Mouse (Mus musculus) forebrain, postnatal 0 days (tissue): ENCODE measurements around the gene Mtx1. TPM values are rescaled to one million over a fixed set of nuclear protein-coding genes. Genes with fewer than 3 reads are reported as not detected.
A peak's percentile ranks its signal among the peaks of the same experiment; 100 is the strongest.

ENCODE experiments used
- ATAC-seq: fragments of 200-750 bp; cut with Nextera tagmentation; 2 replicates; pipeline ENCODE4 v1.8.0; 2017; ENCODE audit warnings: mild to moderate bottlenecking, moderate library complexity
- DNase-seq: peaks from one replicate; pipeline ENCODE4 v3.0.0-alpha.2; 2015
- H3K27ac ChIP-seq: fragments of 300-500 bp; sonication (generic); 2 replicates; pipeline ENCODE4 v1.5.1; 2014; ENCODE audit warnings: low read depth, mild to moderate bottlenecking, antibody characterized with exemption, low read length, moderate library complexity, mixed read lengths
- H3K27me3 ChIP-seq: fragments of 300-500 bp; sonication (generic); 2 replicates; pipeline ENCODE4 v1.6.1; 2014; ENCODE audit warnings: mild to moderate bottlenecking, low read length, mixed read lengths; ENCODE audit not compliant: insufficient read depth
- H3K36me3 ChIP-seq: fragments of 300-500 bp; sonication (generic); 2 replicates; pipeline ENCODE4 v1.6.1; 2014; ENCODE audit warnings: mild to moderate bottlenecking, moderate library complexity; ENCODE audit not compliant: insufficient read depth
- H3K4me1 ChIP-seq: fragments of 300-500 bp; sonication (generic); 2 replicates; pipeline ENCODE4 v1.6.1; 2014; ENCODE audit warnings: antibody characterized with exemption; ENCODE audit not compliant: insufficient read depth
- H3K4me2 ChIP-seq: fragments of 300-500 bp; sonication (generic); 2 replicates; pipeline ENCODE4 v1.6.1; 2014; ENCODE audit warnings: low read depth, mild to moderate bottlenecking, moderate library complexity
- H3K4me3 ChIP-seq: fragments of 300-500 bp; sonication (generic); 2 replicates; pipeline ENCODE4 v1.5.1; 2014; ENCODE audit warnings: low read depth, low read length, mixed read lengths
- H3K9ac ChIP-seq: fragments of 300-500 bp; sonication (generic); 2 replicates; pipeline ENCODE4 v1.6.1; 2014; ENCODE audit warnings: mild to moderate bottlenecking
- H3K9me3 ChIP-seq: fragments of 300-500 bp; sonication (generic); 2 replicates; pipeline ENCODE4 v1.6.1; 2016; ENCODE audit warnings: low read length
- CTCF ChIP-seq: sonication (generic); IDR thresholded peaks from 2 replicates; pipeline ENCODE4 v1.5.1; 2016; ENCODE audit warnings: antibody characterized with exemption, control low read depth, low read depth
- WGBS: fragments of 180-500 bp; shearing (Covaris S2); extraction: QIAGEN DNeasy Blood & Tissue Kit; methylation state at CpG from one replicate; pipeline ENCODE4 v1.1.7; 2014; 5-methylcytosine and 5-hydroxymethylcytosine counted together
- polyA plus RNA-seq: library from polyadenylated mRNA; unstranded; fragments of >200 nt; fragmentation: Nextera tagmentation; extraction: Ambion mirVana; gene quantifications from 2 replicates; pipeline ENCODE4 v1.2.1, GENCODE M21; 2015
- total RNA-seq: library from RNA; depleted of rRNA; stranded (reverse); fragments of >200 nt; gene quantifications from 2 replicates; pipeline ENCODE4 v1.2.3, GENCODE M21; 2014

Gene Mtx1
- total and polyA plus RNA-seq, 2 experiments from 2014 or later: 167 to 199 TPM

- peaks cover under 1% of the 10 kb centered on the region; the same call in 1 of the 2 replicates for H3K36me3 ChIP-seq
- no peak for TF ChIP-seq CTCF
- ATAC-seq: no peak
- no peak overlapping the region for H3K4me3 ChIP-seq
- no peaks in the 10 kb centered on the region for H3K4me1 ChIP-seq
- no peak for DNase-seq
- no peak overlapping the region for H3K27ac ChIP-seq
- peak overlapping the region; percentile 89; the same call in 1 of the 2 replicates for H3K4me2 ChIP-seq
- WGBS: 89% methylated on average over 4 of the region's 4 CpGs
- H3K27me3 ChIP-seq: no peaks in the 10 kb centered on the region
- no peak overlapping the region for H3K9ac ChIP-seq
- no peaks in the 10 kb centered on the region for H3K9me3 ChIP-seq
These were observed 20.6 kb upstream of the Mtx1 start for GRCm38 (mm10) chr3:89247466-89247865.

GRCm38 (mm10) chr3:89246261-89247100 lies 19.6 kb upstream of the Mtx1 start, which contains the start of gene Trim46:
Gene Trim46, minus strand, starts transcription at chr3:89246309.
- peak; percentile 81 for ATAC-seq
- peak within 1 kb of the TSS; percentile 95 for H3K27ac ChIP-seq
- no peaks in the 10 kb centered on the region for H3K27me3 ChIP-seq
- WGBS: under 1% methylated on average over 42 of the region's 42 CpGs
- peak within 1 kb of the TSS; percentile 74 for H3K4me3 ChIP-seq
- TF ChIP-seq CTCF: peak; percentile 98
- peak; percentile 95 for DNase-seq
- H3K9me3 ChIP-seq: no peaks in the 10 kb centered on the region
- H3K9ac ChIP-seq: peak within 1 kb of the TSS; percentile 73
- H3K4me2 ChIP-seq: peak within 1 kb of the TSS; percentile 89
- H3K4me1 ChIP-seq: no peaks in the 10 kb centered on the region
- peaks cover 10% of the 10 kb centered on the region for H3K36me3 ChIP-seq

- Histone ChIP-seq H3K4me2 (peak within 1 kb of the TSS; percentile 89), H3K4me3 (peak within 1 kb of the TSS; percentile 74), H3K27ac (peak within 1 kb of the TSS; percentile 95), H3K4me1 (no peaks in the 10 kb centered on the region), H3K9ac (peak within 1 kb of the TSS; percentile 73), H3K9me3 (no peaks in the 10 kb centered on the region), H3K36me3 (peaks cover 18% of the 10 kb centered on the region), H3K27me3 (no peaks in the 10 kb centered on the region)
- ATAC-seq (peak; percentile 84), DNase-seq (peak; percentile 95)
- TF ChIP-seq CTCF: no peak
- 3% methylated on average over 20 of the region's 20 CpGs for WGBS
These were observed 18.8 kb upstream of the Mtx1 start, which contains the start of gene Krtcap2 for GRCm38 (mm10) chr3:89245688-89246171. Gene Krtcap2, plus strand, starts transcription at chr3:89245966.

GRCm38 (mm10) chr3:89244982-89245687 lies 18.2 kb upstream of the Mtx1 start:
- Histone ChIP-seq H3K9ac (peak overlapping the region; percentile 73), H3K9me3 (no peaks in the 10 kb centered on the region), H3K36me3 (peaks cover 24% of the 10 kb centered on the region), H3K27ac (peak overlapping the region; percentile 95), H3K4me3 (peak overlapping the region; percentile 74), H3K4me1 (no peaks in the 10 kb centered on the region), H3K4me2 (peak overlapping the region; percentile 89), H3K27me3 (no peaks in the 10 kb centered on the region)
- DNase-seq: peak; percentile 91
- no peak; the same call in 1 of the 2 replicates for TF ChIP-seq CTCF
- peak; percentile 62 for ATAC-seq
- WGBS: 1% methylated on average over 24 of the region's 26 CpGs

- Histone ChIP-seq H3K27me3 (no peaks in the 10 kb centered on the region), H3K9ac (peak overlapping the region; percentile 73), H3K27ac (peak overlapping the region; percentile 95), H3K4me2 (peak overlapping the region; percentile 89), H3K9me3 (no peaks in the 10 kb centered on the region), H3K4me3 (peak overlapping the region; percentile 74), H3K36me3 (peaks cover 31% of the 10 kb centered on the region), H3K4me1 (no peaks in the 10 kb centered on the region)
- peak; percentile 32 for ATAC-seq
- 10% methylated on average over 25 of the region's 25 CpGs for WGBS
- no peak for DNase-seq
- TF ChIP-seq CTCF: peak; percentile 37
These were observed 17.5 kb upstream of the Mtx1 start for GRCm38 (mm10) chr3:89244158-89244981.

- Histone ChIP-seq H3K36me3 (peaks cover 39% of the 10 kb centered on the region), H3K4me1 (no peaks in the 10 kb centered on the region), H3K9me3 (no peaks in the 10 kb centered on the region), H3K27ac (no peak overlapping the region), H3K9ac (peak overlapping the region; percentile 73), H3K4me3 (peak overlapping the region; percentile 74), H3K27me3 (no peaks in the 10 kb centered on the region), H3K4me2 (peak overlapping the region; percentile 89)
- DNase-seq: no peak
- 13% methylated on average over 14 of the region's 14 CpGs for WGBS
- peak; percentile 57 for TF ChIP-seq CTCF
- no peak for ATAC-seq
These were observed 16.7 kb upstream of the Mtx1 start for GRCm38 (mm10) chr3:89243609-89244008.
